Mouse (Mus musculus) heart, embryonic 15.5 days (tissue): ENCODE data around the gene Anapc2. TPM values are rescaled to one million over a fixed set of nuclear protein-coding genes. Genes with fewer than 3 reads are reported as not detected.
A peak's percentile ranks its signal among the peaks of the same experiment; 100 is the strongest.

Experiments used
- ATAC-seq: fragments of 200-750 bp; cut with Nextera tagmentation; replicated peaks from 2 replicates; pipeline ENCODE4 v1.8.0; 2017; ENCODE audit warnings: low read depth, moderate TSS enrichment; ENCODE audit not compliant: insufficient number of reproducible peaks, insufficient read depth, low FRiP score
- H3K27ac ChIP-seq: fragments of 300-500 bp; sonication (generic); 2 replicates; pipeline ENCODE4 v1.5.1; 2015; ENCODE audit warnings: mild to moderate bottlenecking, inconsistent platforms
- H3K27me3 ChIP-seq: fragments of 300-500 bp; sonication (generic); 2 replicates; pipeline ENCODE4 v1.6.1; 2015; ENCODE audit warnings: inconsistent platforms
- H3K36me3 ChIP-seq: fragments of 300-500 bp; sonication (generic); 2 replicates; pipeline ENCODE4 v1.6.1; 2015; ENCODE audit warnings: mild to moderate bottlenecking, inconsistent platforms
- H3K4me1 ChIP-seq: fragments of 300-500 bp; sonication (generic); replicated peaks from 2 replicates; pipeline ENCODE4 v1.6.1; 2015; ENCODE audit warnings: inconsistent platforms
- H3K4me2 ChIP-seq: fragments of 300-500 bp; sonication (generic); 2 replicates; pipeline ENCODE4 v1.6.1; 2015; ENCODE audit warnings: inconsistent platforms, mild to moderate bottlenecking, moderate library complexity
- H3K4me3 ChIP-seq: fragments of 300-500 bp; sonication (generic); 2 replicates; pipeline ENCODE4 v1.5.1; 2015; ENCODE audit warnings: mild to moderate bottlenecking, inconsistent platforms
- H3K9ac ChIP-seq: fragments of 300-500 bp; sonication (generic); 2 replicates; pipeline ENCODE4 v1.6.1; 2015; ENCODE audit warnings: mild to moderate bottlenecking, inconsistent platforms
- H3K9me3 ChIP-seq: fragments of 300-500 bp; sonication (generic); replicated peaks from 2 replicates; pipeline ENCODE4 v1.6.1; 2016; ENCODE audit warnings: inconsistent platforms
- WGBS: fragments of 180-500 bp; shearing (Covaris S2); methylation state at CpG from one replicate; pipeline ENCODE4 v1.1.7; 2015; ENCODE audit warnings: mixed read lengths; 5-methylcytosine and 5-hydroxymethylcytosine counted together
- polyA plus RNA-seq: library from polyadenylated mRNA; unstranded; fragments of >200 nt; fragmentation: Nextera tagmentation; extraction: Ambion mirVana; gene quantifications from 2 replicates; pipeline ENCODE4 v1.2.1, GENCODE M21; 2015

The Anapc2 gene
- polyA plus RNA-seq, 1 experiment from 2014 or later, result 67.5 TPM

- H3K27me3 ChIP-seq, result peaks cover 87% of the 10 kb centered on the region
- no peak overlapping the region for H3K27ac ChIP-seq
- H3K9me3 ChIP-seq, result no peaks in the 10 kb centered on the region
- no peaks in the 10 kb centered on the region for H3K36me3 ChIP-seq
- peak overlapping the region; percentile 44 for H3K4me3 ChIP-seq
- 6% methylated on average over 32 of the region's 32 CpGs for WGBS
- no peak for ATAC-seq
- peaks cover 37% of the 10 kb centered on the region for H3K4me1 ChIP-seq
- H3K4me2 ChIP-seq, result peak overlapping the region; percentile 66
- peak overlapping the region; percentile 14; the same call in 1 of the 2 replicates for H3K9ac ChIP-seq
These were observed 19.1 kb downstream of the Anapc2 start for GRCm38 (mm10) chr2:25291184-25292053.

- Histone ChIP-seq H3K9ac (peak overlapping the region; percentile 14), H3K9me3 (no peaks in the 10 kb centered on the region), H3K27me3 (peaks cover 93% of the 10 kb centered on the region), H3K4me3 (peak overlapping the region; percentile 44), H3K4me1 (peaks cover 31% of the 10 kb centered on the region), H3K4me2 (peak overlapping the region; percentile 66), H3K27ac (no peak overlapping the region), H3K36me3 (no peaks in the 10 kb centered on the region)
- no peak for ATAC-seq
- 5% methylated on average over 41 of the region's 43 CpGs for WGBS
These were observed 19.8 kb downstream of the Anapc2 start for GRCm38 (mm10) chr2:25292054-25292544.

- no peak overlapping the region for H3K27ac ChIP-seq
- no peak overlapping the region for H3K4me3 ChIP-seq
- H3K27me3 ChIP-seq, result peaks cover 99% of the 10 kb centered on the region
- H3K4me2 ChIP-seq, result peak overlapping the region; percentile 66; the same call in 1 of the 2 replicates
- no peaks in the 10 kb centered on the region for H3K9me3 ChIP-seq
- no peaks in the 10 kb centered on the region for H3K36me3 ChIP-seq
- no peak overlapping the region; the same call in 1 of the 2 replicates for H3K9ac ChIP-seq
- no peak for ATAC-seq
- WGBS, result 0% methylated on average over 1 of the region's 1 CpGs
- H3K4me1 ChIP-seq, result peaks cover 29% of the 10 kb centered on the region
These were observed 20.6 kb downstream of the Anapc2 start for GRCm38 (mm10) chr2:25292856-25293255.

GRCm38 (mm10) chr2:25293706-25294105 is 21.4 kb downstream of the Anapc2 start:
- H3K27me3 ChIP-seq, result peaks cover 97% of the 10 kb centered on the region
- ATAC-seq, result no peak
- H3K36me3 ChIP-seq, result no peaks in the 10 kb centered on the region

GRCm38 (mm10) chr2:25297093-25297492 is 24.8 kb downstream of the Anapc2 start:
- WGBS, result 69% methylated on average over 8 of the region's 8 CpGs
- no peak for ATAC-seq
- H3K4me2 ChIP-seq, result no peak overlapping the region
- no peak overlapping the region for H3K27ac ChIP-seq
- no peak overlapping the region for H3K9ac ChIP-seq
- no peaks in the 10 kb centered on the region for H3K36me3 ChIP-seq
- peaks cover 73% of the 10 kb centered on the region for H3K27me3 ChIP-seq
- no peak overlapping the region for H3K4me3 ChIP-seq
- H3K9me3 ChIP-seq, result no peaks in the 10 kb centered on the region
- H3K4me1 ChIP-seq, result peaks cover 7% of the 10 kb centered on the region

More at GRCm38 (mm10) chr2:25293706-25294105, 21.4 kb downstream of the Anapc2 start:
- WGBS, result 74% methylated on average over 9 of the region's 9 CpGs
- Histone ChIP-seq H3K9me3 (no peaks in the 10 kb centered on the region), H3K4me2 (no peak overlapping the region), H3K27ac (no peak overlapping the region), H3K9ac (no peak overlapping the region), H3K4me1 (peaks cover 29% of the 10 kb centered on the region), H3K4me3 (no peak overlapping the region)

GRCm38 (mm10) chr2:25298046-25298445 is 25.8 kb downstream of the Anapc2 start:
- Histone ChIP-seq H3K27me3 (peaks cover 70% of the 10 kb centered on the region), H3K36me3 (no peaks in the 10 kb centered on the region), H3K4me1 (no peaks in the 10 kb centered on the region), H3K4me3 (no peak overlapping the region), H3K27ac (no peak overlapping the region), H3K9me3 (no peaks in the 10 kb centered on the region), H3K4me2 (no peak overlapping the region), H3K9ac (no peak overlapping the region)
- WGBS, result 73% methylated on average over 10 of the region's 10 CpGs
- ATAC-seq, result no peak

GRCm38 (mm10) chr2:25303452-25303851 is 31.2 kb downstream of the Anapc2 start:
- no peak for ATAC-seq
- Histone ChIP-seq H3K36me3 (no peaks in the 10 kb centered on the region), H3K9ac (no peak overlapping the region), H3K9me3 (no peaks in the 10 kb centered on the region), H3K27me3 (peaks cover 68% of the 10 kb centered on the region), H3K4me2 (no peak overlapping the region), H3K27ac (no peak overlapping the region), H3K4me3 (no peak overlapping the region), H3K4me1 (peaks cover 7% of the 10 kb centered on the region)
- 64% methylated on average over 3 of the region's 3 CpGs for WGBS

- H3K27me3 ChIP-seq, result peaks cover 73% of the 10 kb centered on the region
- H3K4me2 ChIP-seq, result peak overlapping the region; percentile 81; the same call in 1 of the 2 replicates
- 0 out of 2 replicates have a peak overlapping the region, but pooled peaks have one; percentile 45 for H3K4me3 ChIP-seq
- ATAC-seq, result no peak
- H3K4me1 ChIP-seq, result peaks cover 7% of the 10 kb centered on the region
- H3K9me3 ChIP-seq, result no peaks in the 10 kb centered on the region
- no peaks in the 10 kb centered on the region for H3K36me3 ChIP-seq
- H3K27ac ChIP-seq, result no peak overlapping the region
- WGBS, result 63% methylated on average over 7 of the region's 7 CpGs
- no peak overlapping the region for H3K9ac ChIP-seq
These were observed 31.8 kb downstream of the Anapc2 start for GRCm38 (mm10) chr2:25303931-25304656.

- H3K27ac ChIP-seq, result no peak overlapping the region
- WGBS, result 1% methylated on average over 39 of the region's 45 CpGs
- peaks cover 81% of the 10 kb centered on the region for H3K27me3 ChIP-seq
- H3K36me3 ChIP-seq, result no peaks in the 10 kb centered on the region
- peaks cover 7% of the 10 kb centered on the region for H3K4me1 ChIP-seq
- H3K9ac ChIP-seq, result peak overlapping the region; percentile 26
- peak overlapping the region; percentile 81 for H3K4me2 ChIP-seq
- H3K4me3 ChIP-seq, result peak overlapping the region; percentile 45
- ATAC-seq, result peak; percentile 43; the same call in 1 of the 2 replicates
- no peaks in the 10 kb centered on the region for H3K9me3 ChIP-seq
These were observed 32.6 kb downstream of the Anapc2 start for GRCm38 (mm10) chr2:25304657-25305541.

- H3K27me3 ChIP-seq, result peaks cover 90% of the 10 kb centered on the region
- H3K36me3 ChIP-seq, result no peaks in the 10 kb centered on the region
- H3K4me2 ChIP-seq, result peak overlapping the region; percentile 81
- no peaks in the 10 kb centered on the region for H3K9me3 ChIP-seq
- no peak for ATAC-seq
- H3K27ac ChIP-seq, result no peak overlapping the region
- H3K4me1 ChIP-seq, result peaks cover 7% of the 10 kb centered on the region
- peak overlapping the region; percentile 45 for H3K4me3 ChIP-seq
- WGBS, result 49% methylated on average over 14 of the region's 14 CpGs
- no peak overlapping the region for H3K9ac ChIP-seq
These were observed 33.5 kb downstream of the Anapc2 start for GRCm38 (mm10) chr2:25305587-25306359.
